Mouse (Mus musculus): ENCODE results near the gene Rnf34.

DNA sequence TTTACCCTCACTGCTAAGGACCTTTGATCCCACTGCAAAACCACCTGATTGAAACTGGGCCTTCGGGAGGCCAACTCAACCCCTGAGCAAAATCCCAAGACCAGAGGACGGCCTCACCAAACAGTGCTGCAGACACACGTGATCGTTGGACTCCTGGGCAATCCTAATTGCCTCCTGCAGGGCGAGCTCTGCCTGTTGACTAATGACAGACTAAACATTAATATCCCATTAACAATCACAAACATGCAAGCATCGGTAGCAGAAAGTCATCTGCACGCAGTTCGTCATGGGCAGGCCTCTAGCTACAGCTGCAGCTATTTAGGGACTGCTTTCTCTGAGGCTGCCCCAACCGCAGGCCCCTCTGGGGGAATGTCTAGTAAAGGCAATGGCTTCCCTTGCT, 47.1 kb upstream of the Rnf34 start:
- no peak for TF ChIP-seq ZNF384 (IDR thresholded peaks at IDR 0.05; ENCODE audit: low read depth, low read length)
- TF ChIP-seq HCFC1 (IDR thresholded peaks at IDR 0.05; ENCODE audit: borderline replicate concordance, insufficient read depth, low read length), result no peak
- no peak for TF ChIP-seq MAFK (IDR thresholded peaks at IDR 0.05; ENCODE audit: insufficient read depth, low read depth, low read length)
- no peak for TF ChIP-seq ZC3H11A (IDR thresholded peaks at IDR 0.05; ENCODE audit: borderline replicate concordance, low read depth, low read length)
- TF ChIP-seq CHD2 (IDR thresholded peaks at IDR 0.05; ENCODE audit: low read depth, low read length), result no peak

Measured in ES-E14 (cell line).